Mouse (Mus musculus) olfactory bulb, adult 2 months (tissue): ENCODE measurements around the gene Snrnp70. TPM values are rescaled to one million over a fixed set of nuclear protein-coding genes. Genes with fewer than 3 reads are reported as not detected.

ENCODE experiments used
- H3K27ac ChIP-seq: fragments of 200-500 bp; 2 replicates; pipeline ENCODE4 v1.5.1; 2012; ENCODE audit warnings: low read depth, low read length; ENCODE audit not compliant: insufficient read depth
- H3K4me1 ChIP-seq: fragments of 200-500 bp; 2 replicates; pipeline ENCODE4 v1.6.1; 2012; ENCODE audit warnings: low read length; ENCODE audit not compliant: control insufficient read depth, insufficient read depth
- H3K4me3 ChIP-seq: fragments of 200-500 bp; 2 replicates; pipeline ENCODE4 v1.5.1; 2012; ENCODE audit warnings: mild to moderate bottlenecking, low read depth, low read length, moderate library complexity; ENCODE audit not compliant: insufficient read depth
- CTCF ChIP-seq: fragments of 200-500 bp; IDR thresholded peaks from 2 replicates; pipeline ENCODE4 v1.5.1; 2012; ENCODE audit warnings: low read depth, mild to moderate bottlenecking, low read length, moderate library complexity; ENCODE audit not compliant: insufficient read depth
- POLR2A ChIP-seq: fragments of 200-500 bp; IDR thresholded peaks from 2 replicates; pipeline ENCODE4 v1.6.1; 2012; ENCODE audit warnings: mild to moderate bottlenecking, low read depth, low read length, moderate library complexity; ENCODE audit not compliant: insufficient read depth
- WGBS: fragments of 180-500 bp; shearing (Covaris S2); methylation state at CpG from one replicate; pipeline ENCODE4 v1.1.7; 2018; 5-methylcytosine and 5-hydroxymethylcytosine counted together
- polyA plus RNA-seq: library from polyadenylated mRNA; stranded (reverse); fragments of >200 nt; gene quantifications from 2 replicates; pipeline ENCODE4 v1.2.4, GENCODE M21; 2012; ENCODE audit warnings: low replicate concordance; ENCODE audit not compliant: missing spikeins, insufficient read depth, insufficient read length

Snrnp70 gene
- polyA plus RNA-seq, 1 experiment = 1,039 TPM

DNA sequence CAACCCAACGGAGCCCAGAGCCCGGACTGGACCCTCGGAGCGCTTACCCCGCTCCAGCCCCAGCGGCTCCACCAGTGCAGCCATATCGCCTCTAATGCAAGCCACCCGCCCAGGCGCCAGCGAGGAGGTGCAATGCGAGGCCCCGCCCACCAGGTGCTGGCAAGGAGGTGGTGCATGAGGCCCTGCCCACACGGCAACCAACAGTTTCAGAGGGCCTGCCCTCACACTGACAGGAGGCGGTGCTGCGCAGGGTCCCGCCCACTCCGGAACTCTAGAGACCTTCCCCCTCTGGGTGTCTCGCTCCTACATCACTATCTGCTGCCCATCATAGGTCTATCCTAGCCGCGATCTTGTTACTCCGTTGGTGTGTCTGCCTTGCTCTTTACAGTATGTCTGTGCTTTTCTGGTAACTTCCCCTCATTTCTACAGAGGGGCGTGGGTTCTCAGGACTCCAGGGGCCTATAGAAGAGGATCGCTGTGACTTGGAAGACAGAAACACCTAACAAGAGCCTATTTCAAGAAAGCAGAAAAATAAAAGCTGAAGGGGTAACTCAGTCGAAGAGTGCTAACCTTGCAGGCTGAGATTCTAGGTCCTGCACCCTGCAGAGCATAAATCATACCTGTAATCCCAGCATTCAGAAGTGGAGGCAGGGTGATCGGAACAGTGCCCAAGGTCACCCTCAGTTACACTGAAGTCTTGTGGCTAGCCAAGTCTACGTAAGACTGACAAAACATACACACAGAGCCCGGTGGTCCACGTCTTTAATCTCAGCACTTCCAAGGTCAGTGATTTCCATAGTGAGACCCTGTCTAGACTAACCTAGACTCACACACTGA is 24.8 kb downstream of the Snrnp70 start, which contains the start of gene Lin7b:
Lin7b (minus strand) TSS at position 109 of the 837 bp plus-strand sequence.
- no peak for TF ChIP-seq CTCF
- no peak for TF ChIP-seq POLR2A
- Histone ChIP-seq H3K4me3 (peak within 1 kb of the TSS; percentile 66), H3K4me1 (peaks cover 29% of the 10 kb centered on the region), H3K27ac (no peak within 1 kb of the TSS)
- WGBS = 11% methylated on average over 28 of the region's 28 CpGs

DNA sequence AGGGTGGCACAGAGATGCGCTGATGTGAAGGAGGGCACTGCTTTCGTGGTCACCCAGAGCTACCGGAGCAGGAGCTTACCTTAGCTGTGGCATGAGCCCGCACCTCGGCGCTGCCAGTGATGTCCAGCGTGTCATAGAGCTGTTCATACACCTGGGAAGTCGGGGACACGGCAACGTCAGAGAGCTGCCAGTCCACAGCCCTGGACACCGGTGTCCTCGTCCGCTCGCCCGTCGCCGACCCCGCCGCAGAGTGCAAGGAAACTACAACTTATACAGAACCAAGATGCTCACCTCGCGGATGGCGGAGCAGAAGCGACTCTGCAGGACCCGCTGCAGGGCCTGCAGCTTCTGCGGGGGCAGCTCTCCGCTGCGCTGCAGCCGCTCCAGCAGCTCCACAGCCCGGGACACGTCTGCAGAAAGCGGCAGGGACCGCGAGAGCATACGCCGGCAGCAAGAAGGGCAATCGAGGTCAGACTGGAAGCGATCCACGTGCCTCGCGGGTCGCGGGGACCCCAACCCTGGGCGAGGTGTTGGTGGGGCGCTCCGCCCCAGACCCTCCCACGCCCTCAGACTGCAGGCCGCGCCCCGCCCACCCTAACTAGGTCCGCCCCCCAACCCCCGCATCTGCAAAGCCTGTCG is 25.6 kb downstream of the Snrnp70 start:
- peak overlapping the region; percentile 66 for H3K4me3 ChIP-seq
- peaks cover 30% of the 10 kb centered on the region for H3K4me1 ChIP-seq
- WGBS = 7% methylated on average over 52 of the region's 52 CpGs
- TF ChIP-seq CTCF = no peak
- H3K27ac ChIP-seq = no peak overlapping the region

DNA sequence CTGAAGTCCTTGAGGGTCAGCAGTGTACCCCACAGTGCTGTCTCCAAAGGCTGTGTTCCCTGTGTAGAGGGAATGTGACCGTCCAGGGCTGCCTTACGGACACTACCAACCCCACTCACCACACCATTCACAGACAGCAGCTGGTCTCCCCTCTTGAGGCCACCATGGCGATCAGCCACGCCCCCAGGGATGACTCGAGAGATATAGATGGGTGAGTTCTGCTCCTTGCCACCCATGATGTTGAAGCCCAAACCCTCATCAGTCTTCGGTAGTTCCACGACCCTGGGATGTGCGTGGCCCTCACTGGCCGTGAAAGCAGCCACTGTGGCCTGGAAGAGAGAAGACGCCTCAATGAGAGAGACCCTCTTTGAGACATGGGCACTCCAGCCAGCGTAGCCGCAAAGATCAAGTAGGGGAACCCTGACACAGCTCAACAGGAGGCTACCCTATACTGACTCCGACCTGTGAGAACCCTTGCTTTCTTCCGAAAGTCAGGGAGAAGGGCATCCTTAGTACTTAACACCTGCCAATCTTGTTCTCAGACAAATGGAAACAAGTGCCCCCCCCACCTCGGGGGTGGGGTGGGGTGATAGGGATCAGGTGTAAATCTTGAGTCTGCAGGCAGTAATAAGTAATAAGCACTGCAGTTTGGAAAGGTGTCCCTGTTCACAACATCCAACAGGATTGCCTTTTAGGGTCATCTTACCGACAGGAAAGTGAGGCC is 26.4 kb downstream of the Snrnp70 start:
- TF ChIP-seq POLR2A (no peak), CTCF (no peak)
- Histone ChIP-seq H3K4me3 (no peak overlapping the region), H3K27ac (no peak overlapping the region), H3K4me1 (peaks cover 30% of the 10 kb centered on the region)
- WGBS = 76% methylated on average over 16 of the region's 16 CpGs

DNA sequence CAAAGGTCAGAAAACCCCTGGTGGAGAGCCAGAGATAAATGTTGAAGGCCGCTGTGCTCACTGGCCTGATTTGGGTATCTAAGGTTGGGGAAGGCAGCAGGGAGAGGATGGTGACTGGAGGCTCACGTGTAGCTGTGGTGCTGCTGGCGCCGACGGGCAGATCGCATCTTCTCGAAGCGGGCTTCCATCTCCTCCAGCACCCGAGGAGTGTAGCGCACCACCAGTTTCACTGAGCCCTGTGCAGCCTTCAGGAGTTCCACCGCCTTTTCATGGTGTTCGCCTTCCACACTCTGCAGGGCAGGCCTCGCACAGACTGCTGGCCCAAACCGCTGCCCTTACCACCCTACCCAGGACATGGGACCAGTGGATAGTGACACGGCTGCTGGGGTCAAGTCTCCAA is 27.4 kb downstream of the Snrnp70 start:
- Histone ChIP-seq H3K4me1 (peaks cover 30% of the 10 kb centered on the region), H3K27ac (no peak overlapping the region), H3K4me3 (peak overlapping the region; percentile 75)
- 80% methylated on average over 15 of the region's 15 CpGs for WGBS
- TF ChIP-seq CTCF (no peak), POLR2A (no peak)

DNA sequence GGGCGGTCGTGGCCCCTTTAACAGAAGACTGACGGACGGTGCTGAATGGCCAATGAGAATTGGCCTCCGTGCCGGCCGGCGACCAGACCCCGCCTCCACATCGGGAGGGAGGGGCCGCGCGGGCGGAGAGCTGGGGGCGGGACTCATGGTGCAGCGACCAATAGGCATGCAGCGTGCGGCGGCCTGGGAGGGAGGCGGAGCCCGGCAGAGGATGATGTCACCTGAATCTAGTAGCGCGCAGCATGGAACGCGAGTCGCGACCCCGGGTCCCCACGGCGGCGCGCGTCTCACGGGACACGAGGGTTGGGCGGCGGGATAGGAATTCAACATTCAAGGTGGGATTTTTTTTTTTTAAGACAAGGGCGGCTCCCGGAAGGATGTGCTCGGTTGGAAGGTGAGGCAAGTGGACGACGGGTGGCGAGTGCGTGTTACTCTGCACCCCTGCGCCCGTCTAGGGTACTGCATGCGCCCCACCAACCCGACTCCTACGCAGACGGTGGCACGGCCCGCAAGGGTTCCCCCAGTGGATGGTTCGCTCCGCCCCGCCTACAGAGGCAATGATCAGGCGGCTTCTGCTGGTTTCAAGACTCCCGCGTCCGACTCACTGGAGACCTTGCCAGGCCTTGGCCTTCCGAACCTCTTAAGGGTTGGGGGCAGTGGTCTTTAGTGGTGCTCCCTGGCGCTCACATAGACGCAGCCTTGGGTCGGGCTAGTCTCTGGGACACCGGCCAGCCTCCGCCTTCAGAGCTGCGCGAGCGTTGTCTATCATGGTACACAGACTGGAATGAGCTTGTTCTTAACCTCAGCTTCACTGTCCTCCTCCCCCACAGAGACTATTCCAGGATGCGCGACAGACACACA is 28.3 kb downstream of the Snrnp70 start:
- Histone ChIP-seq H3K4me3 (peak overlapping the region; percentile 75), H3K4me1 (peaks cover 30% of the 10 kb centered on the region), H3K27ac (peak overlapping the region; percentile 63)
- TF ChIP-seq POLR2A (no peak; the same call in none of the 2 replicates), CTCF (peak; percentile 93)
- under 1% methylated on average over 69 of the region's 70 CpGs for WGBS

DNA sequence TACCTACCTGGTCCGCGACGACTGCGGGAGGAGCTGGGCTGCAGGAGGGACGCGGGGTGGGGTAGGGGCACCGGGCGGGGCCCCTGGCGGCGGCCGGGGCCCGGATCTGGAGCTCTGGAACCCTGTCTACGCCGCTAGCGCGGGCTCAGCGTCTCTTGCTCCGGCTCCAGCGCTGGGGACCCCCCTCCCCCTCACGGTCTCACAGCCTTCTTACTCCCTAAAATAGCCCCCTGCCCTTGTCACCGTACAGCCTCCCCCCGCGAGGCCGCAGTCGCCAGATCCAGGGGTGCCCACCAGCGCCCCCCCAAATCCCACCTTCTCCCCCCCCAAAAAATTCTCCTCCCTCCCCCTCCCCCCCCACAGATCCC is 28.9 kb downstream of the Snrnp70 start, which contains the start of gene Ppfia3:
Ppfia3 (minus strand) TSS at position 368 of the 368 bp plus-strand sequence.
- under 1% methylated on average over 24 of the region's 26 CpGs for WGBS
- TF ChIP-seq CTCF (no peak), POLR2A (no peak)
- Histone ChIP-seq H3K27ac (peak within 1 kb of the TSS; percentile 63), H3K4me1 (peaks cover 33% of the 10 kb centered on the region), H3K4me3 (peak within 1 kb of the TSS; percentile 75)

DNA sequence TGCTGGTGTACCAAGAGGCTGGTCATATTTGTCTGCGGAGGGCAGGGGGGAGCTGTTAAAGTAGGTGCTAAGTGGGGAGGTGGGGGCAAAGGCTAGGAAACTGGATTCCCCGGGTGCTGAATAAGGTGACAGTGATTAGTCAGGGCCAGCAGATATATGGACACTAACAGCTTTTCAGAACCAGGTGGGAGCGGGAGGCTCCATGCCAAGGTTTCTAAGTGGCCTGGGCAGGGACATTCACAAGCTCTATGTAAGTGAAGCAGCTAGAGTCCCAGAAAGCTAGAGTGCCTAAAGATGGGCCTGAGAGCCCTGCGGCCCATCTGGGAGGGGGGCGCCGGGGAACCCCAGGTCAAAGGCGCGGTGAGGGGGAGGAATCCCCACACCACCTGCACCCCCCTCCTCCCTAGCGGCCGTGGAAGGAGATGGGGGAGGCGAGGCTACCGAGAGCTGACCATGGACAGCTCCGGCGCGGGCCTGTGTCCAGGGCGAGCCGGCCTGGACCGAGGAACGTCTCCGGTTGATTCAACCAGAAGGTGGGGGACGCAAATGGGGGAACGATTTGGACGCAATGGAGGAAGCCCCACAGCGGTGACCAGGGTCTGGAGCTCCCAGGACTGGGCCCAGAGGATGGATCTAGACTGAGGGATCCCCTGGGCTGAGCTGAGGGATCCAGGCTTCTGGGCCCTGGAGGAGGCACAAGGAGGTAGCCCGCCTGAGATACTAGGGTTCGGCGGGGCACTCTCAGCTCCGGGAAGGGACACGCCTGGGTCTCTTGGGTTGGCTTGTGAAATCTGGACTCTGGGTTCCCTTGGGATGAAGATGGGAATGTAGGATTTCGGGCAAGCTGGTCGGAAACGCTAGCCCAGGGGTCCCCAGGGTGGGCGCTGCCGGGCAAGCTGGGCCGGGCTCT is 29.5 kb downstream of the Snrnp70 start:
- WGBS = 6% methylated on average over 35 of the region's 35 CpGs
- TF ChIP-seq CTCF = no peak
- TF ChIP-seq POLR2A = no peak
- no peak overlapping the region for H3K27ac ChIP-seq

More for the DNA sequence above, 29.5 kb downstream of the Snrnp70 start:
- Histone ChIP-seq H3K4me3 (peak overlapping the region; percentile 66), H3K4me1 (peaks cover 39% of the 10 kb centered on the region)
